Mouse (Mus musculus) hindbrain, embryonic 10.5 days (tissue): Measurements from ENCODE around the gene Llph. TPM values are rescaled to one million over a fixed set of nuclear protein-coding genes. Genes with fewer than 3 reads are reported as not detected.
A peak's percentile ranks its signal among the peaks of the same experiment; 100 is the strongest.

Source experiments
- DNase-seq: peaks from one replicate; pipeline ENCODE4 v3.0.0-alpha.2; 2017; ENCODE audit warnings: low spot score
- H3K27ac ChIP-seq: fragments of 300-500 bp; sonication (generic); 2 replicates; pipeline ENCODE4 v1.5.1; 2016; ENCODE audit warnings: mild to moderate bottlenecking, moderate library complexity
- H3K27me3 ChIP-seq: fragments of 300-500 bp; sonication (generic); 2 replicates; pipeline ENCODE4 v1.6.1; 2016; ENCODE audit warnings: mild to moderate bottlenecking; ENCODE audit not compliant: poor library complexity, insufficient read depth, severe bottlenecking
- H3K36me3 ChIP-seq: fragments of 300-500 bp; sonication (generic); 2 replicates; pipeline ENCODE4 v1.6.1; 2016; ENCODE audit warnings: mild to moderate bottlenecking, moderate library complexity
- H3K4me1 ChIP-seq: fragments of 300-500 bp; sonication (generic); replicated peaks from 2 replicates; pipeline ENCODE4 v1.6.1; 2016; ENCODE audit warnings: mild to moderate bottlenecking
- H3K4me3 ChIP-seq: fragments of 300-500 bp; sonication (generic); 2 replicates; pipeline ENCODE4 v1.5.1; 2016; ENCODE audit warnings: mild to moderate bottlenecking, moderate library complexity
- H3K9me3 ChIP-seq: fragments of 300-500 bp; sonication (generic); 2 replicates; pipeline ENCODE4 v1.6.1; 2016; ENCODE audit warnings: mild to moderate bottlenecking, moderate library complexity
- WGBS: fragments of 180-500 bp; shearing (Covaris S2); methylation state at CpG from one replicate; pipeline ENCODE4 v1.1.7; 2016; 5-methylcytosine and 5-hydroxymethylcytosine counted together
- polyA plus RNA-seq: library from polyadenylated mRNA; unstranded; fragments of >200 nt; fragmentation: Nextera tagmentation; extraction: Ambion mirVana; gene quantifications from 2 replicates; pipeline ENCODE4 v1.2.1, GENCODE M21; 2016

The Llph gene
- polyA plus RNA-seq, 1 experiment from 2014 or later: 50.5 TPM

- no peaks in the 10 kb centered on the region for H3K27me3 ChIP-seq
- 33% methylated on average over 18 of the region's 18 CpGs for WGBS
Measured at GRCm38 (mm10) chr10:120233655-120234367, 6.9 kb downstream of the Llph start.

GRCm38 (mm10) chr10:120236855-120237254, 10.0 kb downstream of the Llph start:
- no peak for DNase-seq
- no peak overlapping the region for H3K27ac ChIP-seq
- 86% methylated on average over 9 of the region's 9 CpGs for WGBS
- H3K27me3 ChIP-seq: no peaks in the 10 kb centered on the region
- H3K9me3 ChIP-seq: no peaks in the 10 kb centered on the region
- 0 out of 2 replicates have a peak, but pooled peaks cover 3% of the 10 kb centered on the region for H3K4me1 ChIP-seq
- H3K36me3 ChIP-seq: peaks cover 11% of the 10 kb centered on the region; the same call in 1 of the 2 replicates
- no peak overlapping the region for H3K4me3 ChIP-seq

More at GRCm38 (mm10) chr10:120233655-120234367, 6.9 kb downstream of the Llph start:
- Histone ChIP-seq H3K27ac (no peak overlapping the region), H3K9me3 (no peaks in the 10 kb centered on the region), H3K36me3 (peaks cover 38% of the 10 kb centered on the region), H3K4me1 (no peaks in the 10 kb centered on the region), H3K4me3 (no peak overlapping the region)
- peak; percentile 62 for DNase-seq

GRCm38 (mm10) chr10:120238241-120238640, 11.4 kb downstream of the Llph start:
- no peak for DNase-seq
- Histone ChIP-seq H3K4me1 (peaks cover 10% of the 10 kb centered on the region; the same call in 1 of the 2 replicates), H3K36me3 (no peaks in the 10 kb centered on the region), H3K9me3 (no peaks in the 10 kb centered on the region), H3K27ac (no peak overlapping the region), H3K27me3 (no peaks in the 10 kb centered on the region), H3K4me3 (no peak overlapping the region)
- WGBS: 89% methylated on average over 8 of the region's 8 CpGs

DNA sequence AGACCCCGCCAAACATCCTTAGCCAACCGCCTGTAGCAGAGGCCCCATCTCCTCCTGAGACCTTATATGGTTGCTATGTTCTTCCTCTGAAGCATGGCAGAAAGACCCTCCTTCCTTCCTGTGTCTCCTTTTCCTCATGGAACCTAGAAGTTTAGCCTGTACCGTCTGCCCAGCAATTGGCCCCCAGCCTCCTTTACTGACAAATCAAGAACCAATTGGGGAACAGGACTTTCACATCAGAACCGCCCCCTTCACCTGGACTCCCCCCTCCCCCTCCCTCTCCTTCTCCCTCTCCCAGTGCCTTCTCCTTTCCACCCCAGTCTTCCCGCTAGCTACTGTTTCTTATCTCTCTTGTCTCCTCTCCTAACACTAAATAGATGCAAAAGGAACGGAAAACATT, 12.6 kb downstream of the Llph start:
- Histone ChIP-seq H3K9me3 (no peaks in the 10 kb centered on the region), H3K27ac (no peak overlapping the region), H3K27me3 (no peaks in the 10 kb centered on the region), H3K4me3 (no peak overlapping the region), H3K4me1 (peaks cover 11% of the 10 kb centered on the region; the same call in 1 of the 2 replicates), H3K36me3 (no peaks in the 10 kb centered on the region)
- 56% methylated on average over 6 of the region's 6 CpGs for WGBS
- DNase-seq: no peak

- Histone ChIP-seq H3K36me3 (no peaks in the 10 kb centered on the region), H3K27ac (no peak overlapping the region), H3K9me3 (no peaks in the 10 kb centered on the region), H3K4me1 (peaks cover 18% of the 10 kb centered on the region), H3K27me3 (no peaks in the 10 kb centered on the region), H3K4me3 (no peak overlapping the region)
- 57% methylated on average over 6 of the region's 6 CpGs for WGBS
- peak; percentile 32 for DNase-seq
Measured at GRCm38 (mm10) chr10:120242421-120242820, 15.6 kb downstream of the Llph start.

DNA sequence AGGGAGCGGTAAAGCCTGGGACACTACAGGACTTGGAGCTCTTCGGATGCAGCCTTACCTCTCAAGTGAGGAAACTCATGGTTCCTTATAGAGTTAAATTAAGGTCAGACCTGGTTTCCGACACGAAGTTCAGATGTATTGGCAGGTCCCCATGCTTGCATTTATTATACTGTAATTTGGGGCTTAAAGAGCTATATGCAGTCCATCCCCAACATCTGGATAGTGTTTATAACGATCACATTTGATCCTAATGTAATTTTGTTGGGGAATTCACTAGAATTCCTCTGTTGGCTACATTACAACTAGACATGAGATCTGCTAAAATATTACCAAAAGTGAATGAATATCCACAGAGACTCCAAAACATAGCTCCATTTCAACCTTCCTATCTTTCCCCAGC, 18.8 kb downstream of the Llph start:
- whole genome bisulfite sequencing: 88% methylated on average over 5 of the region's 5 CpGs
- Histone ChIP-seq H3K4me1 (peaks cover 17% of the 10 kb centered on the region), H3K27ac (no peak overlapping the region), H3K36me3 (no peaks in the 10 kb centered on the region), H3K9me3 (no peaks in the 10 kb centered on the region), H3K4me3 (no peak overlapping the region), H3K27me3 (no peaks in the 10 kb centered on the region)
- no peak for DNase-seq

DNA sequence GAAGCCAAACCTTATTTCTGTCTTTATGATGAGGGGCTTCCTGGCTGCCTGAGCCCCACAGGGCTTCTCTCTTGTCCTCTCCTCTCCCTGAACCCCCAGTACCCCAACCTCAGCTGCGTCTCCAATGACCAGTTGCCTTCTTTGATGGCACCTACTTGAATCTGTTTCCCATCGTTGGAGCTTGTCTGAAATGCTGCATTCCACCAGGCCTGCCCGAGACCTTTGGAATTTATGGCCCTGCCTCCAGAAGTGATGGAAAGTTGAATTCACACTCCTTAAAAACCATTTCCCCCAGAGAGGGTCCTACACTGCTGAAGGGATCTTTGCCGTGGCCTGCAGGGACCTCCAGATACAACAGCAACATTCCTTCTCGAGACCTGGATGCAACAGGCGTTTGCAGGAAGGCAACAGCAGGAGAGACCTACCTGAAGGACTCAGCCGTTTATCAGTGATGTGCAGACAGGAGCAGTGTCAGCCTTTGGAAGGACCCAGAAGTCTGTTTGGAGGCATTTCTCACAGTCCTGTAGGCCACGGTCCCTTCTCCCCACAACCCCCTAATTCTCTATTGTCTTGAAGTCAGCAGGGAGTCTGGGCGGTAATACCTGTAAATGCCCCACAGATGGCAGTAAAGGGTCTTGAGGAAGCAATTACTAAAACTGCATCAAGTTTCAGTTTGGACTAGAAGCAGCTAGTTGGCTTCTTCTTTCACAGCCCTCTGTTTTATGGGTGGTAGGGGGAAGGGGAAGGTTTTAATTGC, 20.3 kb downstream of the Llph start:
- H3K27ac ChIP-seq: peak overlapping the region; percentile 53
- WGBS: 49% methylated on average over 9 of the region's 9 CpGs
- H3K27me3 ChIP-seq: no peaks in the 10 kb centered on the region
- H3K4me3 ChIP-seq: no peak overlapping the region
- peak; percentile 50 for DNase-seq
- H3K4me1 ChIP-seq: peaks cover 17% of the 10 kb centered on the region
- no peaks in the 10 kb centered on the region for H3K9me3 ChIP-seq
- H3K36me3 ChIP-seq: no peaks in the 10 kb centered on the region

DNA sequence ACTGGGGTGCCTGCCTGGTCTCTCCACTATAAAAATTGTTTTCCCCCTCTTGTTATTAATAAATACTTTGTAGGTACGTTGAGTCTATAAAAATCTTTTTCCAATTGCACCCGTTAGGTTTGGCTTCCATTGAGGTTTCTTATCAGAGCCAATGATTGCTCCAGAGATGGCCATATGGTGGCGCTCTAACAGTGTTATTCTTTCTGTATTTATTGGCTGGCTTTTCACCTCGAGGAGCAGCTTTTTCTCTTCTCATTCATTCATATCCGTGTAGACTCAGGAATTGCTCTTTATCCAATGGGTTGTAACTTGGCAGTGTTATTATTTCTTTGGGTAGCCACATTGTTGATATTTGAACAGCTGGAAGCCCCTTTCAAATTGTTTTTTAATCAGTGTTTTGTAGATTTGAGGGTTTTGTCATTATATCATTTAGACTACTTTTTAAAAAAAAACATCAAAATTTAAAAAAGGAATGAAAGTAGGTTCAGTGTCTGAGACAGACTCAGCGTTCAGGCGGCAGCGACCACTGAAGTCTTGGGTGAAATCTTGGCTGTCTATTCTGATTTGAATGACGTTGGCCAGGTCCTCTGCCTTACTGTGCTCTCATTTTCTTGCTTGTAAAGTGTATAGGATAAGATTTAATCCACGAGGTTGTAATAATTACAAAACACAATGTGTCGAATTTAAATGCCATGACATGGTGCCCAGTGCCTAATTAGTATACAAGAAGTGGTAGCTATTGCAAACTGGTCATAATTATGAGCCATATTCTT, 24.2 kb downstream of the Llph start:
- no peaks in the 10 kb centered on the region for H3K27me3 ChIP-seq
- H3K36me3 ChIP-seq: no peaks in the 10 kb centered on the region
- H3K27ac ChIP-seq: no peak overlapping the region
- 67% methylated on average over 11 of the region's 11 CpGs for WGBS
- no peak for DNase-seq
- peaks cover 13% of the 10 kb centered on the region for H3K4me1 ChIP-seq
- no peak overlapping the region for H3K4me3 ChIP-seq
- no peaks in the 10 kb centered on the region for H3K9me3 ChIP-seq

DNA sequence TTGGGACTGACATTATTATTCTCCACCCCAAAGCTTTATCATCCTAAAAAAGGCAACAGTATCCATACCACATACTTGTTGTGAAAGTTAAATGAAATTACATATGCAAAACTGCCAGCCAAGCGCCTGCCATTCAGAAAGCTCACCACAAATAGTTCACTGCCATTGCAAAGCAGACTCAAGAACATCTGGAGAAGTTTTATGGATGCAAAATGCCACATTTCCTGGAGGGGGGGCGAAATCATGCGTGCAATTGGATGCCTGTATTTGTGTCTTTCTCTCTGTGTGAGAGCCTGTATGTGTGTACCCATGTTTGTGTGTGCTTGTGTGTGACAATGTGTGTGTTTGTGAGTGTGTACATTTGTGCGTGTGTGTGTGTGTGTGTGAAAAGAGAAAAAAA, 24.9 kb downstream of the Llph start:
- 88% methylated on average over 4 of the region's 4 CpGs for WGBS
- H3K9me3 ChIP-seq: no peaks in the 10 kb centered on the region
- H3K4me1 ChIP-seq: peaks cover 13% of the 10 kb centered on the region
- no peaks in the 10 kb centered on the region for H3K36me3 ChIP-seq
- no peak overlapping the region for H3K27ac ChIP-seq
- no peak overlapping the region for H3K4me3 ChIP-seq
- no peak for DNase-seq
- no peaks in the 10 kb centered on the region for H3K27me3 ChIP-seq

- no peak overlapping the region for H3K4me3 ChIP-seq
- no peak for DNase-seq
- H3K27ac ChIP-seq: peak overlapping the region; percentile 25; the same call in 1 of the 2 replicates
- H3K4me1 ChIP-seq: 0 out of 2 replicates have a peak, but pooled peaks cover 5% of the 10 kb centered on the region
- no peaks in the 10 kb centered on the region for H3K27me3 ChIP-seq
- H3K36me3 ChIP-seq: no peaks in the 10 kb centered on the region
- no peaks in the 10 kb centered on the region for H3K9me3 ChIP-seq
- WGBS: 68% methylated on average over 8 of the region's 8 CpGs
Measured at GRCm38 (mm10) chr10:120252800-120253199, 25.9 kb downstream of the Llph start.

DNA sequence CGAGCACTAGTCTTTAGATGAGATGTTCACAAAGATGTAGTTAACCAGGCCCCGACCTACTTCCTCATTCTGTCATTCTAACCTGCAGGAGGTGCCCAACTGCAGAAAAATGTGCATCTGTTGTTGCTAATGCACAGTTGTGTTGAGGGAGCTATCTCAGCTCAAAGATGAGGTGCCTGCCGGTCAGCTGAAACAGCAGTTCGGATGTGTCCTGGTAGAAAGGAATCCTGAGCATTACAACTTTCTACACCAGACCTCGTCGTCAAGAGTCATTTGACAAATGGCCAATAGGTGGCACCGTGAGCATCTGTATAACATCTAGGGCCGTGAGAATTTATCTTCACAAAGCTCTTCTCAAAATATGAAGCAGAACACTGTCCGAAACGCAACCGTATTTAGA, 30.4 kb downstream of the Llph start:
- Histone ChIP-seq H3K27ac (no peak overlapping the region), H3K4me1 (0 out of 2 replicates have a peak, but pooled peaks cover 5% of the 10 kb centered on the region), H3K9me3 (no peaks in the 10 kb centered on the region), H3K36me3 (no peaks in the 10 kb centered on the region), H3K4me3 (no peak overlapping the region), H3K27me3 (no peaks in the 10 kb centered on the region)
- peak; percentile 53 for DNase-seq
- WGBS: 38% methylated on average over 11 of the region's 11 CpGs

- no peak overlapping the region for H3K27ac ChIP-seq
- WGBS: 85% methylated on average over 12 of the region's 12 CpGs
- no peaks in the 10 kb centered on the region for H3K9me3 ChIP-seq
- peaks cover 25% of the 10 kb centered on the region for H3K4me1 ChIP-seq
- H3K4me3 ChIP-seq: no peak overlapping the region
- no peak for DNase-seq
- H3K36me3 ChIP-seq: no peaks in the 10 kb centered on the region
- no peaks in the 10 kb centered on the region for H3K27me3 ChIP-seq
Measured at GRCm38 (mm10) chr10:120267790-120268189, 40.9 kb downstream of the Llph start.
